Mouse (Mus musculus) megakaryocyte, embryonic 14.5 days (primary cell): ENCODE results near the gene Tmod2. TPM values are rescaled to one million over a fixed set of nuclear protein-coding genes. Genes with fewer than 3 reads are reported as not detected.
"Not testable (repeated sequence)": the region's sequence is repeated elsewhere in the genome, so short reads cannot be mapped to it uniquely, and the experiment has no call there.

Source experiments
- H3K27me3 ChIP-seq: replicated peaks from 2 replicates; pipeline ENCODE3; 2012; ENCODE audit warnings: inconsistent platforms
- H3K36me3 ChIP-seq: replicated peaks from 2 replicates; pipeline ENCODE3; 2012; ENCODE audit warnings: low read length, inconsistent platforms, mixed read lengths
- H3K4me1 ChIP-seq: 2 replicates; pipeline ENCODE4 v1.6.1; 2012; ENCODE audit warnings: inconsistent platforms
- H3K4me3 ChIP-seq: replicated peaks from 2 replicates; pipeline ENCODE3; 2012; ENCODE audit warnings: moderate library complexity, mild to moderate bottlenecking, inconsistent platforms
- H3K9me3 ChIP-seq: 2 replicates; pipeline ENCODE4 v1.6.1; 2012; ENCODE audit warnings: inconsistent platforms
- FLI1 ChIP-seq: IDR thresholded peaks from 2 replicates; pipeline ENCODE4 v1.6.1; 2012; ENCODE audit warnings: low read length, inconsistent platforms, mixed read lengths
- GATA1 ChIP-seq: IDR thresholded peaks from 3 replicates; pipeline ENCODE4 v1.6.1; 2012; ENCODE audit warnings: mixed read lengths, low read length, inconsistent platforms, borderline replicate concordance
- polyA plus RNA-seq: library from polyadenylated mRNA; stranded (reverse); fragments of >175 nt; gene quantifications from 2 replicates; pipeline ENCODE4 v1.2.3, GENCODE M21; 2012; ENCODE audit warnings: low replicate concordance; ENCODE audit not compliant: insufficient read depth

Tmod2 gene
- not detected in 2 replicates for polyA plus RNA-seq

GRCm38 (mm10) chr9:75610571-75611493 is at the start of gene Tmod2:
TSS of gene Tmod2 (minus strand) at chr9:75611325.
- Histone ChIP-seq H3K4me3 (peak within 1 kb of the TSS; percentile 90), H3K4me1 (peaks cover 10% of the 10 kb centered on the region), H3K27me3 (peaks cover 61% of the 10 kb centered on the region), H3K36me3 (no peaks in the 10 kb centered on the region), H3K9me3 (no peaks in the 10 kb centered on the region)
- TF ChIP-seq GATA1 (no peak), FLI1 (no peak)

GRCm38 (mm10) chr9:75660917-75661316 is 49.8 kb upstream of the Tmod2 start:
- H3K36me3 ChIP-seq: no peaks in the 10 kb centered on the region
- no peaks in the 10 kb centered on the region for H3K4me1 ChIP-seq
- TF ChIP-seq FLI1: no peak
- TF ChIP-seq GATA1: no peak
- no peaks in the 10 kb centered on the region for H3K27me3 ChIP-seq
- no peaks in the 10 kb centered on the region; the same call in 1 of the 2 replicates for H3K9me3 ChIP-seq
- H3K4me3 ChIP-seq: no peak overlapping the region

GRCm38 (mm10) chr9:75656456-75656855 is 45.3 kb upstream of the Tmod2 start:
- not testable (repeated sequence) for H3K36me3 ChIP-seq, H3K9me3 ChIP-seq, H3K27me3 ChIP-seq, H3K4me3 ChIP-seq, H3K4me1 ChIP-seq

- Histone ChIP-seq H3K9me3 (no peaks in the 10 kb centered on the region), H3K4me3 (no peak overlapping the region), H3K27me3 (no peaks in the 10 kb centered on the region), H3K36me3 (no peaks in the 10 kb centered on the region), H3K4me1 (no peaks in the 10 kb centered on the region)
- TF ChIP-seq GATA1: no peak
- no peak for TF ChIP-seq FLI1
Observed at GRCm38 (mm10) chr9:75653981-75654911, 43.1 kb upstream of the Tmod2 start.

GRCm38 (mm10) chr9:75645405-75645804 is 34.3 kb upstream of the Tmod2 start:
- Histone ChIP-seq H3K4me3 (no peak overlapping the region), H3K36me3 (no peaks in the 10 kb centered on the region), H3K4me1 (no peaks in the 10 kb centered on the region), H3K9me3 (peaks cover 21% of the 10 kb centered on the region), H3K27me3 (no peaks in the 10 kb centered on the region)
- TF ChIP-seq FLI1 (no peak), GATA1 (no peak)

GRCm38 (mm10) chr9:75634226-75634625 is 23.1 kb upstream of the Tmod2 start:
- Histone ChIP-seq H3K9me3 (no peaks in the 10 kb centered on the region), H3K36me3 (no peaks in the 10 kb centered on the region), H3K4me3 (no peak overlapping the region), H3K27me3 (no peaks in the 10 kb centered on the region), H3K4me1 (no peaks in the 10 kb centered on the region)
- no peak for TF ChIP-seq GATA1
- TF ChIP-seq FLI1: no peak

GRCm38 (mm10) chr9:75633603-75634002 is 22.5 kb upstream of the Tmod2 start:
- H3K4me3 ChIP-seq: no peak overlapping the region
- H3K9me3 ChIP-seq: no peaks in the 10 kb centered on the region
- no peaks in the 10 kb centered on the region for H3K36me3 ChIP-seq
- no peaks in the 10 kb centered on the region for H3K4me1 ChIP-seq
- TF ChIP-seq FLI1 (no peak), GATA1 (no peak)
- H3K27me3 ChIP-seq: no peaks in the 10 kb centered on the region

- Histone ChIP-seq H3K9me3 (no peaks in the 10 kb centered on the region), H3K36me3 (no peaks in the 10 kb centered on the region), H3K27me3 (no peaks in the 10 kb centered on the region), H3K4me3 (no peak overlapping the region), H3K4me1 (no peaks in the 10 kb centered on the region)
- no peak for TF ChIP-seq FLI1
- no peak for TF ChIP-seq GATA1
Observed at GRCm38 (mm10) chr9:75632902-75633301, 21.8 kb upstream of the Tmod2 start.

- Histone ChIP-seq H3K4me3 (no peak overlapping the region), H3K9me3 (no peaks in the 10 kb centered on the region), H3K27me3 (peaks cover 2% of the 10 kb centered on the region), H3K4me1 (no peaks in the 10 kb centered on the region), H3K36me3 (no peaks in the 10 kb centered on the region)
- no peak for TF ChIP-seq GATA1
- TF ChIP-seq FLI1: no peak
Observed at GRCm38 (mm10) chr9:75632111-75632510, 21.0 kb upstream of the Tmod2 start.
